Comparison of ENCODE assay signal across 8 mouse cellular contexts in the genomic region with DNA sequence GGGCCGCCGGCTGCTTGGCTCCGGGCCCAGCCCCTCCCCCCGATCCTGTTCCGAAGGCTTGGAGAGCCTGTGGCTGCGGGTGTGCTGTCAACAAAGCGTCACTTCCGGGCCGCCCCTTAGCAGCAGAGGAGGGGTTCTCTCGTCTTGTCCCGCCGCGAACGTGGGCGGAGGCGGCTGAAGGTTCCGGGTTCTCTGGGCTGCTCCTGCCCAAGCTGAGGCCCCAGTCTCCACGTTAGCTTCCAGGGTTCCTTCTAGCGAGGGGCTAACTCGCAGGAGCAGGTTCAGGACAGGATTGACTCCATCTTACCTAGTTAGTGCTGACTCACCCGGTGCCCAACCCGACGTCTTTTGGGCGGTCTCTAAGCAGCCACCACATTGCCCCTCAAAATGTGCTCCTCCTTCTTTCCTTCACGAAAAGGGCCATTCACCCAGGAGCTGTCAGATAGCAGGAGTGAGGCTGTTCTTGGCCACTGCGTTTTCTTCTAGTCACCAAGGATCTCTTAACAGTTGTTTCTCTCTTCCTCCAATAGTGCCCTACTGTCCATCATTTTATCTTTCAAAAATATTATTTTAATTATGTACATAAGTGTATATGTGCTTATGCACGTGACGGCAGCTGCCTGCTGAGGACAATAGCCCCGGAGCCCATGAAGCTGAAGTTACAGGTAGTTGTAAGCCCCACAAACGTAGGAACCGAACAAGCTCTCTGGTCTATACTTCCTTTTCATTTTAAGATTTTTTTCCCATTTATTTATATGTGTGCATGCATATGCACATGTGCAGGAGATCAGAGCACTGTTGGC. TPM values are rescaled to one million over a fixed set of nuclear protein-coding genes. Genes with fewer than 3 reads are reported as not detected.
DNase-seq lines count a peak whose midpoint lies in the region; ATAC-seq and TF ChIP-seq lines count a peak whose summit lies in the region.

Gene Zer1 (minus strand): TSS at position 114 of the 803 bp plus-strand sequence.

- H3K27ac ChIP-seq in heart, embryonic 11.5 days (ENCODE audit: low read depth, low read length), result peak within 1 kb of the TSS; percentile 91
- H3K27ac ChIP-seq in kidney, embryonic 16.5 days (ENCODE audit: low read length), result peak within 1 kb of the TSS; percentile 92
- peak within 1 kb of the TSS; percentile 77 for H3K27ac ChIP-seq in liver, adult 2 months (replicated peaks; ENCODE audit: insufficient read depth, low read depth, low read length)

- peak; percentile 88 for ATAC-seq in erythroblast, adult 5-6 weeks (replicated peaks; ENCODE audit: low FRiP score, poor library complexity, severe bottlenecking)
- ATAC-seq in heart, embryonic 11.5 days (replicated peaks; ENCODE audit: insufficient number of reproducible peaks, low FRiP score, low TSS enrichment), result peak; percentile 93
- ATAC-seq in kidney, embryonic 16.5 days (ENCODE audit: low FRiP score, low TSS enrichment), result peak; percentile 98

- TF ChIP-seq POLR2A in liver, adult 2 months (IDR thresholded peaks at IDR 0.05; ENCODE audit: extremely low read depth, insufficient read depth, low read length), result peak; percentile 91
- TF ChIP-seq POLR2A in myocyte (IDR thresholded peaks at IDR 0.05; ENCODE audit: insufficient read length, low read depth), result peak; percentile 87

- no peaks in the 10 kb centered on the region for H3K9me3 ChIP-seq in heart, embryonic 11.5 days (replicated peaks; ENCODE audit: control insufficient read depth, low read length)
- no peaks in the 10 kb centered on the region for H3K9me3 ChIP-seq in kidney, embryonic 16.5 days (ENCODE audit: low read length)

- no peaks in the 10 kb centered on the region for H3K36me3 ChIP-seq in heart, embryonic 11.5 days (ENCODE audit: control insufficient read depth, insufficient read depth, low read length)
- no peaks in the 10 kb centered on the region for H3K36me3 ChIP-seq in kidney, embryonic 16.5 days (ENCODE audit: insufficient read depth, low read length)
- no peaks in the 10 kb centered on the region for H3K36me3 ChIP-seq in liver, adult 2 months (ENCODE audit: control insufficient read depth, insufficient read depth, low read length)
- no peaks in the 10 kb centered on the region for H3K36me3 ChIP-seq in myocyte (ENCODE audit: control insufficient read depth, insufficient read depth)
- H3K36me3 ChIP-seq in splenic B cell, adult 2 months (ENCODE audit: control insufficient read depth, insufficient read depth, low read length, poor library complexity, severe bottlenecking), result no peaks in the 10 kb centered on the region

- H3K4me1 ChIP-seq in heart, embryonic 11.5 days (ENCODE audit: control insufficient read depth, insufficient read depth, low read length), result peaks cover 10% of the 10 kb centered on the region
- peaks cover 12% of the 10 kb centered on the region for H3K4me1 ChIP-seq in kidney, embryonic 16.5 days (ENCODE audit: insufficient read depth, low read length)
- H3K4me1 ChIP-seq in liver, adult 2 months (ENCODE audit: control insufficient read depth, insufficient read depth, low read length), result peaks cover 6% of the 10 kb centered on the region

- H3K27me3 ChIP-seq in heart, embryonic 11.5 days (ENCODE audit: control insufficient read depth, insufficient read depth, low read length), result no peaks in the 10 kb centered on the region
- no peaks in the 10 kb centered on the region for H3K27me3 ChIP-seq in kidney, embryonic 16.5 days (ENCODE audit: insufficient read depth, low read length)
- no peaks in the 10 kb centered on the region for H3K27me3 ChIP-seq in liver, adult 2 months (ENCODE audit: control insufficient read depth, insufficient read depth, low read length)
- no peaks in the 10 kb centered on the region for H3K27me3 ChIP-seq in myocyte (ENCODE audit: control insufficient read depth, insufficient read depth, insufficient read length)
- no peaks in the 10 kb centered on the region; the same call in 1 of the 2 replicates for H3K27me3 ChIP-seq in splenic B cell, adult 2 months (ENCODE audit: control insufficient read depth, insufficient read depth, low read length, poor library complexity, severe bottlenecking)

- peak within 1 kb of the TSS; percentile 79 for H3K4me3 ChIP-seq in heart, embryonic 11.5 days (ENCODE audit: low read depth, low read length)
- H3K4me3 ChIP-seq in kidney, embryonic 16.5 days (ENCODE audit: low read length), result peak within 1 kb of the TSS; percentile 78
- H3K4me3 ChIP-seq in liver, adult 2 months (ENCODE audit: insufficient read depth, low read depth, low read length), result peak within 1 kb of the TSS; percentile 84
- H3K4me3 ChIP-seq in myocyte, result peak within 1 kb of the TSS; percentile 81

- peak; percentile 93 for DNase-seq in B cell, adult 2 months
- peak; percentile 99 for DNase-seq in brain, adult 2 months (ENCODE audit: low read depth, low spot score)
- peak; percentile 89 for DNase-seq in liver, adult 2 months (ENCODE audit: extremely low read depth, low read depth, low spot score)
- DNase-seq in splenic B cell, adult 2 months (ENCODE audit: low read depth, low spot score), result peak; percentile 89

- H3ac ChIP-seq in myocyte (ENCODE audit: control insufficient read depth, insufficient read length), result peak within 1 kb of the TSS; percentile 4

- peak within 1 kb of the TSS; percentile 97 for H3K4me2 ChIP-seq in heart, embryonic 11.5 days
- H3K4me2 ChIP-seq in kidney, embryonic 16.5 days (replicated peaks; ENCODE audit: low read depth, low read length), result peak within 1 kb of the TSS; percentile 76
- H3K4me2 ChIP-seq in myocyte (ENCODE audit: low read depth), result peak within 1 kb of the TSS; percentile 100

- H3K79me2 ChIP-seq in liver, adult 2 months (ENCODE audit: control insufficient read depth, insufficient read depth, low read length), result peaks cover 3% of the 10 kb centered on the region; the same call in 1 of the 2 replicates
- peaks cover 9% of the 10 kb centered on the region for H3K79me2 ChIP-seq in myocyte (ENCODE audit: control insufficient read depth, insufficient read depth)

- H3K9ac ChIP-seq in heart, embryonic 11.5 days (ENCODE audit: low read depth, low read length), result peak within 1 kb of the TSS; percentile 93
- H3K9ac ChIP-seq in kidney, embryonic 16.5 days (replicated peaks; ENCODE audit: low read length), result peak within 1 kb of the TSS; percentile 88
- peak within 1 kb of the TSS; percentile 91 for H3K9ac ChIP-seq in liver, adult 2 months (ENCODE audit: low read depth, low read length)

- 11% methylated on average over 31 of the region's 31 CpGs for WGBS in heart, embryonic 11.5 days (ENCODE audit: insufficient replicate concordance)
- 9% methylated on average over 31 of the region's 31 CpGs for WGBS in kidney, embryonic 16.5 days
- WGBS in liver, adult 2 months, result 11% methylated on average over 31 of the region's 31 CpGs

- TF ChIP-seq CTCF in liver, adult 2 months (IDR thresholded peaks at IDR 0.05; ENCODE audit: low read depth, low read length), result no peak

TF ChIP-seq in myocyte, 11 proteins besides CTCF, POLR2A, EP300 and RAD21:
- TF ChIP-seq MYOD1 (IDR thresholded peaks at IDR 0.05; ENCODE audit: control insufficient read depth in 1 of 3, insufficient read length in 2 of 3, low read depth in 2 of 3), result no peak
- no peak for TF ChIP-seq CEBPB (IDR thresholded peaks at IDR 0.05; ENCODE audit: insufficient read depth, poor library complexity, severe bottlenecking)
- peak; percentile 84 for TF ChIP-seq POLR2AphosphoS2 (IDR thresholded peaks at IDR 0.05; ENCODE audit: insufficient read length, low read depth)
- no peak for TF ChIP-seq TCF12 (IDR thresholded peaks at IDR 0.05; ENCODE audit: insufficient read depth, poor library complexity, severe bottlenecking)
- no peak for TF ChIP-seq REST (IDR thresholded peaks at IDR 0.05; ENCODE audit: insufficient read depth, insufficient read length)
- TF ChIP-seq USF1 (IDR thresholded peaks at IDR 0.05; ENCODE audit: low read depth), result no peak
- no peak for TF ChIP-seq MAX (IDR thresholded peaks at IDR 0.05; ENCODE audit: low read depth)
- TF ChIP-seq SRF (IDR thresholded peaks at IDR 0.05; ENCODE audit: control insufficient read depth, insufficient read length, low read depth), result no peak
- no peak for TF ChIP-seq E2F4 (IDR thresholded peaks at IDR 0.05; ENCODE audit: insufficient read depth)
- TF ChIP-seq MYOG (IDR thresholded peaks at IDR 0.05; ENCODE audit: control insufficient read depth in 1 of 3, insufficient read depth in 1 of 3, insufficient read length in 2 of 3, low read depth in 2 of 3), result peak in 1 of 3 experiments; percentile 11
- no peak for TF ChIP-seq TCF3 (IDR thresholded peaks at IDR 0.05; ENCODE audit: insufficient read length, low read depth)

RNA-seq across cellular contexts. Expression of gene Zer1, which starts in this region (rescaled TPM):
- 10.2 and 10.4 TPM in 2 replicates for total RNA-seq in erythroblast, adult 5-6 weeks (2015; ENCODE audit: low replicate concordance)
- 12.8 and 17.0 TPM in 2 replicates for total RNA-seq in erythroblast, adult 5-6 weeks (2017; ENCODE audit: low replicate concordance)
- polyA plus RNA-seq in heart, embryonic 11.5 days (2014; fragmentation: Nextera tagmentation; extraction: Ambion mirVana), result 5.4 and 7.1 TPM in 2 replicates
- polyA plus RNA-seq in kidney, embryonic 16.5 days (2015; fragmentation: Nextera tagmentation; extraction: Ambion mirVana), result 5.6 and 8.0 TPM in 2 replicates
- total RNA-seq in liver, adult 2 months (2014; rRNA removed), result 7.1 and 9.5 TPM in 2 replicates
- 25.4 and 27.1 TPM in 2 replicates for polyA plus RNA-seq in liver, adult 2 months (2012; rRNA removed)
- polyA plus RNA-seq in myocyte (2012; fragmentation: generic; extraction: Trizol), result 13.1 TPM

Comparison
In these comparisons a context has a peak if more than half of its experiments do, and no peak if none do; other contexts are left out.
1. Peak in every context shown above with its lines: DNase-seq, ATAC-seq, H3K4me3 ChIP-seq and H3K27ac ChIP-seq.